ENCODE assay signal across 8 mouse cellular contexts in the genomic region with DNA sequence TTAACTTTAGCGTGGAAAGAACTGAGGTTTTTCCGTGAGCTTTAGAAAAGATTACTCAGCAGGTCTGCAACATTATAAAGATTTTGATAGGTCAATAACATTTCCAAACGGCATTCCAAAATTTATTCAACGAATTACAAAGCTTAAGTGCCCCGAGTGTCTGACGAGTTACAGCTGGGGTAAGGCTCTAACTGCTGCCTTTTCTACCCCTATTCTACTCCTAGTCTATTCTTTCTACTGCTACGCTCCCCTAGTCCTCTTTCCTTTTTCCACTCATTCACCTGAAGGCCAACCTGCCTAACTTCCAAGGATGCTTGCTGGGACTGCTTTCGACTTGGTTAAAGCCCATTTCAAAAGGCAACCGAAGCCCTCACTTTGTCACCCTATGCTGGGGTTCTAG. TPM values are rescaled to one million over a fixed set of nuclear protein-coding genes. Genes with fewer than 3 reads are reported as not detected.
DNase-seq lines count a peak whose midpoint lies in the region; ATAC-seq and TF ChIP-seq lines count a peak whose summit lies in the region.

No protein-coding gene starts in this region.

- no peaks in the 10 kb centered on the region for H3K9me3 ChIP-seq in limb, embryonic 14.5 days (ENCODE audit: control insufficient read depth, low read length)
- no peaks in the 10 kb centered on the region for H3K9me3 ChIP-seq in stomach, embryonic 16.5 days (replicated peaks; ENCODE audit: control insufficient read depth, low read length)

- peaks cover 5% of the 10 kb centered on the region for H3K36me3 ChIP-seq in spleen, adult 2 months (ENCODE audit: control insufficient read depth, insufficient read depth, low read length)
- peaks cover 12% of the 10 kb centered on the region for H3K36me3 ChIP-seq in limb, embryonic 14.5 days (ENCODE audit: control insufficient read depth, insufficient read depth, low read length)
- peaks cover 9% of the 10 kb centered on the region; the same call in 1 of the 2 replicates for H3K36me3 ChIP-seq in stomach, embryonic 16.5 days (ENCODE audit: control insufficient read depth, insufficient read depth, low read length)

- ATAC-seq in frontal cortex, adult (ENCODE audit: low TSS enrichment): peak; percentile 6; the same call in 1 of the 2 replicates
- ATAC-seq in limb, embryonic 14.5 days (ENCODE audit: low FRiP score, low read depth): no peak; the same call in 1 of the 2 replicates
- ATAC-seq in stomach, embryonic 16.5 days (ENCODE audit: insufficient read depth, low FRiP score): peak; percentile 18; the same call in 1 of the 2 replicates

- no peak for DNase-seq in frontal cortex, postnatal 10 days (ENCODE audit: low spot score in 2 of 2)
- no peak for DNase-seq in spleen, adult 2 months (ENCODE audit: low read depth in 1 of 2, low spot score in 2 of 2)
- no peak for DNase-seq in spleen, postnatal 10 days (ENCODE audit: low spot score in 2 of 2)
- no peak for DNase-seq in limb, embryonic 14.5 days (ENCODE audit: low spot score)
- DNase-seq in thymus, postnatal 0 days (ENCODE audit: low spot score): no peak
- DNase-seq in adrenal gland, adult 8-10 months: no peak

- peak overlapping the region; percentile 62 for H3K9ac ChIP-seq in limb, embryonic 14.5 days (ENCODE audit: low read depth, low read length, severe bottlenecking)
- H3K9ac ChIP-seq in stomach, embryonic 16.5 days (ENCODE audit: low read length): peak overlapping the region; percentile 68

- H3K4me2 ChIP-seq in limb, embryonic 14.5 days (replicated peaks; ENCODE audit: low read depth, low read length, severe bottlenecking): peak overlapping the region; percentile 95
- H3K4me2 ChIP-seq in stomach, embryonic 16.5 days (ENCODE audit: low read depth, low read length): peak overlapping the region; percentile 80

- peak overlapping the region; percentile 69 for H3K4me3 ChIP-seq in spleen, adult 2 months (ENCODE audit: extremely low read depth, insufficient read depth, insufficient read length)
- peak overlapping the region; percentile 70 for H3K4me3 ChIP-seq in limb, embryonic 14.5 days (replicated peaks; ENCODE audit: low read length)
- peak overlapping the region; percentile 69 for H3K4me3 ChIP-seq in stomach, embryonic 16.5 days (replicated peaks; ENCODE audit: low read length)

- H3K4me1 ChIP-seq in spleen, adult 2 months (ENCODE audit: control insufficient read depth, insufficient read depth, insufficient read length): peaks cover 2% of the 10 kb centered on the region; the same call in 1 of the 2 replicates
- peaks cover 9% of the 10 kb centered on the region; the same call in 1 of the 2 replicates for H3K4me1 ChIP-seq in limb, embryonic 14.5 days (ENCODE audit: control insufficient read depth, insufficient read depth, low read length)
- H3K4me1 ChIP-seq in stomach, embryonic 16.5 days (ENCODE audit: control insufficient read depth, insufficient read depth, low read length): 0 out of 2 replicates have a peak, but pooled peaks cover 2% of the 10 kb centered on the region

- 35% methylated on average over 9 of the region's 9 CpGs for WGBS in spleen, adult 2 months
- 18% methylated on average over 9 of the region's 9 CpGs for WGBS in limb, embryonic 14.5 days
- 13% methylated on average over 9 of the region's 9 CpGs for WGBS in stomach, embryonic 16.5 days

- no peak for TF ChIP-seq POLR2A in spleen, adult 2 months (IDR thresholded peaks at IDR 0.05; ENCODE audit: low read depth, low read length)
- TF ChIP-seq POLR2A in limb, embryonic 14.5 days (IDR thresholded peaks at IDR 0.05; ENCODE audit: borderline replicate concordance, extremely low read depth, insufficient read depth, insufficient read length): no peak

- no peak overlapping the region for H3K27ac ChIP-seq in spleen, adult 2 months (ENCODE audit: insufficient read depth, low read length)
- H3K27ac ChIP-seq in limb, embryonic 14.5 days (replicated peaks; ENCODE audit: low read depth, low read length): peak overlapping the region; percentile 81
- H3K27ac ChIP-seq in stomach, embryonic 16.5 days (ENCODE audit: low read length): peak overlapping the region; percentile 26; the same call in 1 of the 2 replicates

- TF ChIP-seq CTCF in spleen, adult 2 months (IDR thresholded peaks at IDR 0.05; ENCODE audit: extremely low read depth, insufficient read depth, insufficient read length, insufficient replicate concordance): no peak

- H3K27me3 ChIP-seq in spleen, adult 2 months (ENCODE audit: control insufficient read depth, insufficient read depth, low read length): no peaks in the 10 kb centered on the region
- no peaks in the 10 kb centered on the region for H3K27me3 ChIP-seq in limb, embryonic 14.5 days (ENCODE audit: control insufficient read depth, insufficient read depth, low read length)
- H3K27me3 ChIP-seq in stomach, embryonic 16.5 days (ENCODE audit: control insufficient read depth, insufficient read depth, low read length): no peaks in the 10 kb centered on the region

RNA-seq across cellular contexts. Expression of gene Ccdc173, which starts 0.4 kb away (rescaled TPM):
- polyA plus RNA-seq in spleen, adult 2 months (2012; rRNA removed): 0.08 TPM in 1 of 2 replicates, not detected in the other
- 1.1 and 2.5 TPM in 2 replicates for polyA plus RNA-seq in limb, embryonic 14.5 days (2012; rRNA removed)
- polyA plus RNA-seq in limb, embryonic 14.5 days (2014; fragmentation: Nextera tagmentation; extraction: Ambion mirVana): 2.0 and 2.1 TPM in 2 replicates
- 1.00 and 1.6 TPM in 2 replicates for polyA plus RNA-seq in stomach, embryonic 16.5 days (2015; fragmentation: Nextera tagmentation; extraction: Ambion mirVana)
- polyA plus RNA-seq in thymus, postnatal 0 days (2015; fragmentation: Nextera tagmentation; extraction: Ambion mirVana): 2.0 TPM in 2 replicates
- total RNA-seq in adrenal gland, adult 8-10 months (2022): 1 to 10 TPM; 1.9 to 3.9 (median 2.4) TPM

RNA-seq across cellular contexts. Expression of gene Phospho2, which starts 0.4 kb away (rescaled TPM):
- polyA plus RNA-seq in spleen, adult 2 months (2012; rRNA removed): 34.2 and 74.5 TPM in 2 replicates
- polyA plus RNA-seq in limb, embryonic 14.5 days (2012; rRNA removed): 27.5 and 30.9 TPM in 2 replicates
- polyA plus RNA-seq in limb, embryonic 14.5 days (2014; fragmentation: Nextera tagmentation; extraction: Ambion mirVana): 24.6 and 28.5 TPM in 2 replicates
- 21.8 and 24.1 TPM in 2 replicates for polyA plus RNA-seq in stomach, embryonic 16.5 days (2015; fragmentation: Nextera tagmentation; extraction: Ambion mirVana)
- polyA plus RNA-seq in thymus, postnatal 0 days (2015; fragmentation: Nextera tagmentation; extraction: Ambion mirVana): 36.2 and 38.6 TPM in 2 replicates
- 10 to 100 TPM; 24.4 to 30.8 (median 25.5) TPM for total RNA-seq in adrenal gland, adult 8-10 months (2022)

RNA-seq across cellular contexts. Expression of gene Klhl23, which starts 32.8 kb away (rescaled TPM):
- polyA plus RNA-seq in spleen, adult 2 months (2012; rRNA removed): 1.4 and 1.9 TPM in 2 replicates
- polyA plus RNA-seq in limb, embryonic 14.5 days (2012; rRNA removed): 18.6 and 21.2 TPM in 2 replicates
- polyA plus RNA-seq in limb, embryonic 14.5 days (2014; fragmentation: Nextera tagmentation; extraction: Ambion mirVana): 20.7 and 21.9 TPM in 2 replicates
- 43.9 and 47.3 TPM in 2 replicates for polyA plus RNA-seq in stomach, embryonic 16.5 days (2015; fragmentation: Nextera tagmentation; extraction: Ambion mirVana)
- polyA plus RNA-seq in thymus, postnatal 0 days (2015; fragmentation: Nextera tagmentation; extraction: Ambion mirVana): 7.4 and 11.0 TPM in 2 replicates
- 10 to 100 TPM; 11.4 to 16.6 (median 14.4) TPM for total RNA-seq in adrenal gland, adult 8-10 months (2022)
